Mouse (Mus musculus) cortical plate, adult 2 months (tissue): ENCODE data around the gene Cfi.

Experiments
- CTCF ChIP-seq: fragments of 200-500 bp; IDR thresholded peaks from 2 replicates; pipeline ENCODE4 v1.5.1; 2011; ENCODE audit warnings: mild to moderate bottlenecking, control low read depth, low read length; ENCODE audit not compliant: insufficient read depth; ENCODE audit errors: extremely low read depth
- POLR2A ChIP-seq: fragments of 200-500 bp; IDR thresholded peaks from 2 replicates; pipeline ENCODE4 v1.6.1; 2011; ENCODE audit warnings: mild to moderate bottlenecking, low read length, control low read depth; ENCODE audit not compliant: insufficient read depth; ENCODE audit errors: extremely low read depth

DNA sequence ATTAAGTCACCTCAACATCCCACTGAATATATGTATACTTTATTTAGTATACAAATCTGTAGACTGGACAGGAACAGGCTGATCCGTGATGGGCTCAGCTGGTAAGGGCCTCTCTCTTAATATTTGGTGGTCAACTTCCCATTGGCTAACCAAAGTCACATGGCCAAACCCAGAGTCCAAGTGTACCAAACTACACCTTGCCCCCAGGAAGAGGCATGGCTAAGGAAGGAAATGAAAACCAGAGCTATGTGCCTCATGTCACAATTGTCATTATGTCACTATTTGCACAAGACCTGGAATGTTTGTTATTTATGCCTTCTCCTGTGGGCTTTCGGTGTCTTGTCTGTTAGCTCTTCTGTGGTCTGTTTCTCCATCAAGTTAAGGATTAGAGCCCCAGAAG lies 10.2 kb downstream of the Cfi start:
- no peak for TF ChIP-seq CTCF
- no peak for TF ChIP-seq POLR2A
